Mouse (Mus musculus) E14TG2a.4 (cell line): ENCODE data around the gene Etfdh.

Experiments used
- CTCF ChIP-seq: conservative IDR thresholded peaks from 2 replicates; pipeline ENCODE4 v1.5.1; 2014; ENCODE audit warnings: low read length
- NANOG ChIP-seq: IDR thresholded peaks from 2 replicates; pipeline ENCODE4 v1.6.1; 2014; ENCODE audit warnings: borderline replicate concordance, low read length, mixed read lengths
- POU5F1 ChIP-seq: IDR thresholded peaks from 2 replicates; pipeline ENCODE4 v1.6.1; 2014; ENCODE audit warnings: low read length, borderline replicate concordance

- TF ChIP-seq CTCF (no peak), NANOG (no peak), POU5F1 (no peak)
These were observed 42.9 kb upstream of the Etfdh start for GRCm38 (mm10) chr3:79672188-79672587.
